Mouse (Mus musculus): ENCODE results near the gene Lig1. TPM values are rescaled to one million over a fixed set of nuclear protein-coding genes. Genes with fewer than 3 reads are reported as not detected.

Lig1 gene
- total RNA-seq, 2 experiments from 2014 or later = 8.0 to 11.6 TPM

DNA sequence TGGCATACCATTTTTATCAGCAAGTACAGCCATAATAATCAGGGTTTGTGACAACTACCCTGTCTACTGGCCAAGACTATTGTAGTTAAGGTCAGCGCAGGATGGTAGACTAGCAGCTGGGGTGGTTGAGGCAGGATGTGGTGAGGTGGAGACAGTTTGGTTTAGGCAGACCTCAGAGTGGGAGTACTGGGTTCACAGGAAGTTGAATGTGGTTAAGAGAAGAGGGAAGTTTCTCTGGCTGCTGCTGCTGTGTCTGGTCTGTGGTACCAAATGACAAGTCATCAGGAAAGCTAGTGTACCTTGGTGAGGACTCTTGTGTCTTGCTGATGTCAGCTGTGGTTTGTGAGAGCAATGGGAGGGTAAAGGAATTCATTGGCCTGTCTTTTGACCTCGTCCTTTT, 25.7 kb downstream of the Lig1 start:
- DNase-seq (ENCODE audit: low spot score in 2 of 2) = no peak
- intact Hi-C loops (cut with DNase I) = no loop called here

GRCm38 (mm10) chr7:13303372-13303771, 26.3 kb downstream of the Lig1 start:
- intact Hi-C loops (cut with DNase I) = no loop called here
- no peak for DNase-seq (ENCODE audit: low spot score in 2 of 2)

GRCm38 (mm10) chr7:13309407-13309806, 32.3 kb downstream of the Lig1 start:
- DNase-seq (ENCODE audit: low spot score in 2 of 2) = no peak
- intact Hi-C loops (cut with DNase I) = no loop called here

GRCm38 (mm10) chr7:13310493-13311199, 33.6 kb downstream of the Lig1 start:
- intact Hi-C loops (cut with DNase I) = no loop called here
- DNase-seq (ENCODE audit: low spot score in 2 of 2) = no peak

- DNase-seq (ENCODE audit: low spot score in 2 of 2) = no peak
- intact Hi-C loops (cut with DNase I) = no loop called here
These were observed 34.3 kb downstream of the Lig1 start for GRCm38 (mm10) chr7:13311401-13311800.

- DNase-seq (ENCODE audit: low spot score in 2 of 2) = no peak
- intact Hi-C loops (cut with DNase I) = no loop called here
These were observed 37.1 kb downstream of the Lig1 start for GRCm38 (mm10) chr7:13314095-13314597.

DNA sequence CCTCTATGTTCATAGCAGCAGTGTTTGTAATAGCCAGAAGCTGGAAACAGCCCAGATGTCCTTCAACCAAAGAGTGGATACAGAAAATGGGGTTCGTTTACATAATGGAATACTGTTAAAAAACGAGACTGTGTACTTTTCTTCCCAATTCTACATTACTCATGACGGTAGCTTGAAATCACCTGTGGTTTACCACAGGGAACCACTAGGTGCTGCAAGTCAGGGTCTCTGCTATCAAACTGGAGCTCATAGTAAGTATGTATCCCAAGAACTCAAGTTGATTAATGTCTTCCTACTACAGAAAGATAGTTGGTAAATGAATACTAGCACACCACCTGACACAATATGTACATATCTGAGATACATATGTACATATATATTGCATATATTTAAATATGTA, 44.3 kb downstream of the Lig1 start:
- no peak for DNase-seq (ENCODE audit: low spot score in 2 of 2)
- intact Hi-C loops (cut with DNase I) = no loop called here

GRCm38 (mm10) chr7:13324316-13324715, 47.2 kb downstream of the Lig1 start, which contains the start of gene Pla2g4c:
Gene Pla2g4c, plus strand, starts transcription at chr7:13324655.
- intact Hi-C loops (cut with DNase I) = no loop called here
- DNase-seq (ENCODE audit: low spot score in 2 of 2) = no peak

- intact Hi-C loops (cut with DNase I) = no loop called here
- DNase-seq (ENCODE audit: low spot score in 2 of 2) = no peak
These were observed 53.5 kb downstream of the Lig1 start for GRCm38 (mm10) chr7:13330575-13330974.

DNA sequence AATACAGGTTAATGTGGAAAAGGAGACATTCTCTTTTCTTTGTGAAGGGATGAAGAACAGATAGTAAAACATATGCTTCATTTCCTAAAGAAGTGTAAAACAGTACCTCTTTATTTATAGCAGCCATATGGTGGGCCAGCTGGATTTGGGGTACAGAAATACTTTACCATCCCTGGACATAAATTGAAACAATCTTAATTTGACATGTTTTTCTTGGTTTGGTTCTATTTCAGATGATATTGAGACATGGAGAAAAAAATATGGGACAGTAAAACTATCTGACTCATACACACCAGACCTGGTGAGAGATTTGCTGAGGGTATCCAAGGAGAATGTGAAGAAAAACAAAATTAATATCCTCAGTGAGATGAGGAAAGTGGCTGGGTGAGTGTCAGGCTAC, 78.9 kb downstream of the Lig1 start:
- intact Hi-C loops (cut with DNase I) = loop anchor here (10.0 kb wide), 1 partner anchor 61 kb away; no protein-coding TSS in a partner anchor
- peak; percentile 53 to 76 for DNase-seq (ENCODE audit: low spot score in 2 of 2)

Other genes starting within 250 kb of the Lig1 start
- gene Chmp2a, start 242.5 kb upstream of the Lig1 start, total RNA-seq (2021) = 100 to 1,000 TPM; 123 to 135 TPM
- gene Ube2m, start 239.0 kb upstream of the Lig1 start, total RNA-seq (2021) = 100 to 1,000 TPM; 207 to 218 TPM
- gene Mzf1, start 222.5 kb upstream of the Lig1 start, total RNA-seq (2021) = 10 to 100 TPM; 15.5 to 16.7 TPM
- not detected for gene Vmn1r85, start 182.1 kb upstream of the Lig1 start, total RNA-seq (2021)
- gene Vmn1r86, start 157.4 kb upstream of the Lig1 start, total RNA-seq (2021) = not detected
- not detected for gene Vmn1r87, start 137.1 kb upstream of the Lig1 start, total RNA-seq (2021)
- gene Vmn1r88, start 117.7 kb upstream of the Lig1 start, total RNA-seq (2021) = under 1 TPM; 0.13 TPM
- gene Vmn1r89, start 64.3 kb upstream of the Lig1 start, total RNA-seq (2021) = not detected
- gene Zswim9, start 1.4 kb downstream of the Lig1 start, total RNA-seq (2021) = 10 to 100 TPM; 11.3 to 12.7 TPM
- gene Pla2g4c, start 47.4 kb downstream of the Lig1 start, total RNA-seq (2021) = under 1 TPM; 0.17 to 0.18 TPM
- gene Cabp5, start 120.8 kb downstream of the Lig1 start, total RNA-seq (2021) = under 1 TPM in 1 of 2 experiments, not detected in 1; 0.88 TPM
- gene Bsph1, start 173.6 kb downstream of the Lig1 start, total RNA-seq (2021) = not detected